Mouse (Mus musculus): ENCODE measurements at regions not wholly inside any gene's neighbourhood (a gene's known extent, or its start where the extent isn't known, plus 50 kb on each side); places are given as distances from the start of the nearest gene placed in this dataset.
A peak's percentile ranks its signal among the peaks of the same experiment; 100 is the strongest.

DNA sequence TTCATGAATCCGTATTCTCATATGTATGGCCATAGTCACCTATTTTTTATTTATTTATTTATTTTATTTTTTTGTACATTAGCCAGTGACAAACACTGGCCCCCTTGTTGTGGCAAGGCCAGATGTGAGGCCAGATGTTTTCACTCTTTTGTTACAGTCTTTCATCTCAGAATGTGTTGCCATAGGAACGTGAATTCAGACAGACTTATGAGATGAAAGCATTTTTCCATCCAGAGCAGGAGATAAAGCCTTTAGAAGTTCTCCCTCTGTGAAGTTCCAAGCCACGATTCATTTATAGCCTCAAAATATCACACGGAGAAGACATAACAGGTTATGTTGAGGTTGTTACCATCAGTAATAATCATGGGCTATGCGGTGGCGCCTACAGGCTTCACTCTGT, 220.9 kb downstream of the Arpp21 start:
- DNase-seq, result no peak

- no peak for DNase-seq
These were observed 241.3 kb downstream of the Arpp21 start for GRCm38 (mm10) chr9:111994401-111994800.

- no peak for DNase-seq
These were observed 241.9 kb downstream of the Arpp21 start for GRCm38 (mm10) chr9:111993844-111994243.

DNA sequence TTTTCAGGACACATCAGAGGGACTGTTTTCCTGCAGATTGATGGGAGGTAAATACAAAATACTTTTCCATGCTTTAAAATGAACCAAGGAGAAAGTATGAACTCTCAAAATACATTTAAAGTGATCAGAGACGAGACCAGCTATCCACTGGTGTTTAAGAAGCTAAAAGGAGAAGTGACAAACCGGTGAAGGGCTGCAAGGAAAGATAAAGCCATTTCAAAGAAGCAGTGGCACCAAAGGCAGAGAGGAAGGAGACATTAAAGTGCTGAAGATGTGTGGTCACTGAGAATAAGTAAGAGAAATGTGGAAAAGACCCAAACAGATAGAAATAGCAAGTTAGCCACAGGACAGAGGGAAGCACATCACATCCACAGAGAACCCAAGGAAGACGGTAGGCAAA, 245.7 kb downstream of the Arpp21 start:
- DNase-seq, result no peak

GRCm38 (mm10) chr9:111963405-111964037, 272.2 kb downstream of the Arpp21 start:
- DNase-seq, result peak; percentile 38

DNA sequence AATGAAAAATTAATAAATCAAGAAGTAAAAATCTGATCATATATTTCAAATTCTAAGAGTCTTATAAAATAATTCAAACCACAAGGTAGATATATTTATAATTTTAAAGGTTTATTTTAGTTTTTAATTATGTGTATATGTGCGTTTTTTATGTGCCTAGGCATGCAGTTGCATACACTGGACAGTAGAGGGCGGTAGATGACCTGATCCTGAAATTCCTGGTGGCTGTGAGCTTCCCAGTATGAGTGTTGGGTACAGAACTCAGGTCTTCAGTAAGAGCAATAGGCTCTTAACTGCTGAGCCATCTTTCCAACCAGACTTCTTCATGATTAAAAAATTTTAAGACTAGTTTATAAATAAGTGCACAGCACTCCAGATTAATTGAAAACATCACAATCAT, 267.7 kb upstream of the Stac start:
- no peak for DNase-seq

DNA sequence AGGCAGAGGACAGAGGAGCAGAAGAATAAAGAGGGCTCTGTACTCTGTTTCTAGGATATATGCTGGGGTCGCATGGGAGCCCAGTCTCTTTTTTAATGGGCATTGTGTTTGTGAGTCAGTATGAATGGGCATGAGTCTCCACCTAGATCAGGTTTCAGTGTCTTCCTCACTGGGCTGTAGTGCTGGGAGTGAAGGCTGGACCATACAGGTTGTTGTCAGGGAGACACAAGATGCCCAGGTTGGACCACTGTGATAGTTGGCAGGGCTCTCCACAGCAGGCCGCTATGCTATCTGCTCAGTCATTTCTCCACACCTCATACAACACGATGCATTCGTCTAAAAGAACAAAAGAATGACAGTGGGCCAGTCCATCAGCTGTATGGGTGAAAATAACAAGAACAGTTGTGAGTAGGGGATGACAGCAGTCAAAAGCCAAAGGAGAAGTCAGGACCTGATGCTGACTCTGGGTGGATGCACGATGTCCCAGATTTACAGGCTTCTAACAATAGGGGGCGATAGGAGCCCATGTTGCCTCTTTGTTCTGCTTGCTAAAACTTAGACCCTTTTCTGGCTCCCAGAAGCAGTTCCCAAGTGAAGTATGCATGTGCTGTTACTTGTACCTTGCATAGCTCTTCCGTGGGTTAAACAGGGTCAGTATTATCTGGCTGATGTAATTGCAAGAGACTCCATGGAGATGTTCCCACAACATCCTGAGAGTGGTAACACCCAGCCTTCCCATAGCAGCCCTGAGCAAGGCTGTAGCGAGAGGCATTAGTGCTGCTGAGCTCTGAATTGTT, 249.3 kb upstream of the Stac start:
- peak; percentile 10 for DNase-seq

DNA sequence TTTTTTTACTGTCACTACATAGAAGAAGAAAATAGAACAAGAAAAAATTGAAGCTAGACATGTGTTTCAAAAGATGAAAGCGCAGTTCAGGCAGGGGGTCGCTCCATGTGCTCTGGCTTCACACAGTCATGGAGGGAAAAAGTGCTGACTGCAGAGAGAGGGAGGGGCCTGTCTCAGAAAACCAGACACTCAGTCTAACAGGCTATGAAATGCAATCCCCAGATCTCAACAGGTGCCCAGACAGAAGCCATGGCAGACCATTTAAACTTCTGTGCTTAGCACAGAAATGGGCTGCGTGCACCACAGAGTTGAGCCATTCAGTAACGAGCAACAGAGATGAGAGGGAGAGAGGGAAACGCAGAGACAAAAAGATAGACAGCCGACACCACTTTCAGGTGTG, 242.3 kb upstream of the Stac start:
- DNase-seq, result no peak

- peak; percentile 52 for DNase-seq
These were observed 228.3 kb upstream of the Stac start for GRCm38 (mm10) chr9:111918275-111918940.

DNA sequence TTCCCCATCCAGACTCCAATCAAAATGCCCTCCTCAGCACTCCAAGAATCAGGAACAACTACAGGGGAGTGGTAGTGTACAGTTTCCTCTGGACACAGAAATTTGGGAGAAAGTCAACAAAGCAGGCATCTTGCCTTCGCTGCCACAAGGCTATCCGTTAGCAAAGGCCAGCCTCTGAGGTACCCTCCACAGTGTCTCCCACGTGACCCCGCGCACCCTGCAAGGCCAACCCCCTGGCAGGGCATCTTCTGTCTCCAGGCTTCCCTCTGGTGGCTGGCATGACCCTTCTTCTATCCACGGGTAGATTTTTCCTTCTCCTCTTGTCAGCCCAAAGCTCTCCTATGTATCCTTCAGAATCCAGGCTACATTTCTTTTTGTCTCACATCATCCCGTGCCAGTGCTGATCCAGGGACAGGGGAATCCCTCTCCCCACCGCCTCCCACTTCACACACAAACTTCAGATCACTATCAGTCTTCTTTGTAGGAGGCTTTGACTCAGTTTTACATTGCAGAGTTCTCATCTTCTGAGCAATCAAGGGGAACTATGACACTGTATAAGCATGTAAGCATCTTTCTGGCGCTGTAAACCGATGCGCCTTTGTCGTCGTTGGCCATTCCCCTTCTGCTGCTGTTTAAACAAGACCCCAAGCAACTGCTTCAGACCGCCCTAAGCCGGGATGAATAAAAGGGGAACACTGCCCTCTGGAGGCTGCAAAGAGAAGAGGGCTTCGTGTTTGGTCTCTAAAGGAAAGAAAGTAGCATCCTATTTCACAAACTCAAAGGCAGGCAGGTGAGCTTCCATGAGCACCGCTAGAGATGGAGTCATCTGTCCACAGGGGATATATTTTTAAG, 226.8 kb upstream of the Stac start:
- peak; percentile 6 for DNase-seq

GRCm38 (mm10) chr9:111908806-111909205, 218.7 kb upstream of the Stac start:
- no peak for DNase-seq

GRCm38 (mm10) chr9:111900196-111900595, 210.0 kb upstream of the Stac start:
- DNase-seq, result no peak

DNA sequence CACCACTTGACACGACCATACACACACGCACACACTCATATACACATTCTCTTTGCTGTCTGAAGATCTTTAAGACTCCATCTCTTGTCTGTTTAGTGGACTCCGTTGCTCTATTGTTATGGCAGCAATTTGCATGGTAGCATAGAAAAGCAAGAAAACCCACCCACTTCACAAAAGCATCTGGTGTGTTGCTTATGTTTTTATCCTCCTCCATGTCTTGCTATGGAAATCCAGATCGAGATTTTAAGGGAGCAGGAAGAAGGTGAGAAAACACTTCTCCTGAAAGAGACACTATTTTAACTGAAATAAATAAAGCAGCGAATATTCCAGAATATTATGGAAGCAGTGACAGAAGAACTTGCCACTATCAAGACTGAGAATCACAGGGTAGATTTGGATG, 207.5 kb upstream of the Stac start:
- no peak for DNase-seq

DNA sequence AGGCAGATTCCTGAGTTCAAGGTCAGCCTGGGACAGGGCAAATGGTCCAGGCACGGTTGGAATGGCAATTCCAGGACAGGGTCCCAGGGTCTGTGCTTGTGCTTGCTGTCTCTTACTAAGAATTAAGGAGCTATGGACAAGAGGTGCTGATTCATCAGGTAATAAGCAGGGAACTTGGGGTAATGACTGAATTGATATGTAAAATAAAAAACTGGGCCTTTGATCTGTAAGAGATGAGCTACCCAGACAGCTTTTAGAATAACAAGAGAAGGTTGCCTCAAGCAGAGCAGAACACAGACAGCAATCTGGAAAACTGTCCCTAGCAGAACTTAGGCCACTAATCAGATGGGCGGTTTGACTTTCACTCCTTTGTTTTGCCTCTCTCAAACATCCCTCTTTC, 189.6 kb upstream of the Stac start:
- no peak for DNase-seq

- no peak for DNase-seq
These were observed 186.7 kb upstream of the Stac start for GRCm38 (mm10) chr9:111876846-111877245.

GRCm38 (mm10) chr9:111870466-111870865, 180.3 kb upstream of the Stac start:
- DNase-seq, result no peak

DNA sequence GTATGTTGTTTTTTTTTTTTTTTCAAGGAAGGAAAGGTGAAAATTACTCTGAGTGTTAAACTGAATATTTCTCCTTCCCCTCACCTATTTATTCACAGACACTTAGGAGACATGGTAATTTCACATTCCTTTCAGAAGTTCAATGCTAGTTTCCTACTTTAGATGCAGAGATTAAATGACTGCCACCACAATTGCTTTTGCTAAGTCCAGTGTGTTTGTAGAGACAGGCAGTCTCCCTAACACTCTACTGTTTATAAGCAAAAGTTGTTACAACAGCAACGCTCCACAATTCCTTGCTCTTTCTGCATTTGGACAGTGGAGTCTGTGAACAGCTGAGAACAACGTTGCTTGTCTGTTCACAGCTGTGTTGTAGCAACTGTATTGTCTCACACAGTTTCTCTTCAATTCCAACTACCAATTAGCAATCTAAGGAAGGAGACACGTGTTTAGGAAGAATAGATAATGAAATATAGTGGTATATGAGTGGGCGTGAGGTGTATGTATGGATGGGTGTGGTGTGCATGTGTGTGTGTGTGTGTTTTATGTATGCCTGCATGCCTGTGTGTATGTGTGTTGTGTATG, 179.7 kb upstream of the Stac start:
- no peak for DNase-seq

- DNase-seq, result no peak
These were observed 167.9 kb upstream of the Stac start for GRCm38 (mm10) chr9:111858051-111858450.

GRCm38 (mm10) chr9:111854976-111855375, 164.8 kb upstream of the Stac start:
- DNase-seq, result no peak

DNA sequence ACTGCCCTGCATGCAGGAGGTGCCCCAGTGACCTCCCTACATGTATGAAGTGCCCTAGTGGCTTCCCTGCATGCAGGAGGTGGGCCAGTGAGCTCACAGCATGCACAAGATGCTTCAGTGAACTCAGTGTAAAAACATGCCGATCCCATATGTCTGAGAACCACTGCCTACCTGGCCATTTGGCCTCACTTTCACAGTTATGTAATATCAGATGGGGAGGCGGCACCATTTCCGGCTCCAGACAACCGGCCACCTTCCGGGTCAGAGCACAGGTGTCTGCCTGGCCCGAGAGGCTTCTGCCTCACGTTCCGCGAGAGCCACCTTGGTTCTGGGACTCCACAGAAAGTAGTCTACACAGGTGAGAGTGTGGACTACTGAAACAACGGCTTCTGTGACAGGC, 156.2 kb upstream of the Stac start:
- peak; percentile 14 for DNase-seq

GRCm38 (mm10) chr9:111841151-111841550, 151.0 kb upstream of the Stac start:
- DNase-seq, result no peak

- DNase-seq, result no peak
These were observed 148.1 kb upstream of the Stac start for GRCm38 (mm10) chr9:111838069-111838820.

Measured in cerebellum, adult 11 months (tissue).